Mouse (Mus musculus) hindbrain, embryonic 16.5 days (tissue): ENCODE measurements at regions not wholly inside any gene's neighbourhood (a gene's known extent, or its start where the extent isn't known, plus 50 kb on each side); places are given as distances from the start of the nearest gene placed in this dataset.

Experiments
- ATAC-seq: fragments of 200-750 bp; cut with Nextera tagmentation; 2 replicates; pipeline ENCODE4 v1.8.0; 2017; ENCODE audit warnings: moderate TSS enrichment, moderate library complexity
- H3K27ac ChIP-seq: fragments of 300-500 bp; sonication (generic); 2 replicates; pipeline ENCODE4 v1.5.1; 2014; ENCODE audit warnings: low read depth, mild to moderate bottlenecking, control low read depth, low read length, moderate library complexity
- H3K27me3 ChIP-seq: fragments of 300-500 bp; sonication (generic); replicated peaks from 2 replicates; pipeline ENCODE4 v1.6.1; 2014; ENCODE audit warnings: low read length; ENCODE audit not compliant: control insufficient read depth, insufficient read depth
- H3K36me3 ChIP-seq: fragments of 300-500 bp; sonication (generic); 2 replicates; pipeline ENCODE4 v1.6.1; 2014; ENCODE audit warnings: mild to moderate bottlenecking, low read length, moderate library complexity, mixed read lengths; ENCODE audit not compliant: control insufficient read depth, insufficient read depth
- H3K4me1 ChIP-seq: fragments of 300-500 bp; sonication (generic); 2 replicates; pipeline ENCODE4 v1.6.1; 2014; ENCODE audit warnings: low read depth, low read length; ENCODE audit not compliant: control insufficient read depth, insufficient read depth
- H3K4me2 ChIP-seq: fragments of 300-500 bp; sonication (generic); 2 replicates; pipeline ENCODE4 v1.6.1; 2014; ENCODE audit warnings: mild to moderate bottlenecking, low read length, control low read depth, moderate library complexity
- H3K4me3 ChIP-seq: fragments of 300-500 bp; sonication (generic); 2 replicates; pipeline ENCODE4 v1.5.1; 2014; ENCODE audit warnings: mild to moderate bottlenecking, low read length, control low read depth, moderate library complexity
- H3K9ac ChIP-seq: fragments of 300-500 bp; sonication (generic); 2 replicates; pipeline ENCODE4 v1.6.1; 2014; ENCODE audit warnings: low read depth, mild to moderate bottlenecking, control low read depth, low read length, moderate library complexity
- H3K9me3 ChIP-seq: fragments of 300-500 bp; sonication (generic); 2 replicates; pipeline ENCODE4 v1.6.1; 2014; ENCODE audit warnings: mild to moderate bottlenecking, low read length, moderate library complexity; ENCODE audit not compliant: control insufficient read depth
- WGBS: fragments of 180-500 bp; shearing (Covaris S2); extraction: QIAGEN DNeasy Blood & Tissue Kit; methylation state at CpG from one replicate; pipeline ENCODE4 v1.1.7; 2014; 5-methylcytosine and 5-hydroxymethylcytosine counted together

DNA sequence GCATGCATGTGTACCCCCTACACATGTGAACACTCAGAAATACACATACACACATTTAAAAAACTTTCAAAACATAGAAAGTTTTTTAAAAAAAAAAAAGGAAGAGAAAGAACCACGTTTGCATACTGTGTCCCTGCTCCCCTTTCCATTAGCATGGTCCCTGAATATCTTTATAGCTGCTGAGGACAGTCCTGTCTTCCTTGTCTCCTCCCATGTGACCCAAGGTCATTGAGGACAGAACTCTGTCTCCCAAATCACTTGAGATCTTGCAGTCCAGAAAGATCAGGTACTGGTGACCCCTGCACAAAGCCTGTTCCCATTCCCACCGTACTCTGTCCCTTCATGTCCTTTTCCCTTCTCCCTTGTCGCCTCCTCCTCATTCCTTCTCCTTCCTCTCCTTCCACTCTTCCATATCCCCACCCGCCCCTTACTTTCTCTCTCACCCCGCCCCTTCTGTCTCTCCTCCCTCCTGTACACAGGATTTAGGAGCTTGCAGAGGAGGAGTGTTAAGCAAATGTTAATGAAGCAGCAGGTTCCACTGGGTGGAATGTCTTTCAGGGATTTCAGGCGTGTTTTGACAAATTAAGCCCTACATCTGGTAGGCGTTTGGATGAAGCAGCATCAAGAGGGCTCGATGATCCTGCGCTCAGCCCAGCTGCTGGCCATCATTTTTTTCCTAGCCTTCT, 125.6 kb downstream of the Cxcl12 start:
- H3K27me3 ChIP-seq, result no peaks in the 10 kb centered on the region
- H3K4me3 ChIP-seq, result no peak overlapping the region
- no peak overlapping the region for H3K27ac ChIP-seq
- H3K9ac ChIP-seq, result no peak overlapping the region
- WGBS, result 25% methylated on average over 9 of the region's 9 CpGs
- H3K36me3 ChIP-seq, result no peaks in the 10 kb centered on the region
- no peak for ATAC-seq
- H3K4me1 ChIP-seq, result no peaks in the 10 kb centered on the region
- no peaks in the 10 kb centered on the region for H3K9me3 ChIP-seq
- no peak overlapping the region for H3K4me2 ChIP-seq

DNA sequence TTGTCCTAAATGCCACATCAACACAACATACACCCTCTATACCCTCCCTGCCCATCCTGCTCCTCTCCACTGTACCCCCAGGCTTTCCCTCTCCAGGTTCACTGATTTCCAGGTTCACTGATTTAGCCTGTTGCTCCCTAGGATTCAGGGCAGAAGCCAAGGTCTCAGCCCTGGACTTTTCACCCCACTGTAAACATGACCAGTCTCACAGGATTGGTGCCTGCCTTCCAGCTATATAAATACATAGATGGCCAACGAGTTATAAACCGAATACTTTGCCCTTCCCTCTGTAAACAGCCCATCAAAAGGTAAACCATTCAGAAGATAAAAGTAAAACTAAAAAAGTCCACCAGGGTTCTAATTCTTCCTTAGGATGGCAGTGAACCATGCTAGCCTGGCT, 129.6 kb downstream of the Cxcl12 start:
- no peaks in the 10 kb centered on the region for H3K4me1 ChIP-seq
- no peak for ATAC-seq
- H3K9me3 ChIP-seq, result no peaks in the 10 kb centered on the region
- WGBS, result 97% methylated on average over 2 of the region's 2 CpGs
- no peaks in the 10 kb centered on the region for H3K36me3 ChIP-seq
- no peak overlapping the region for H3K4me3 ChIP-seq
- H3K4me2 ChIP-seq, result no peak overlapping the region
- H3K27me3 ChIP-seq, result no peaks in the 10 kb centered on the region
- H3K9ac ChIP-seq, result no peak overlapping the region
- H3K27ac ChIP-seq, result no peak overlapping the region

DNA sequence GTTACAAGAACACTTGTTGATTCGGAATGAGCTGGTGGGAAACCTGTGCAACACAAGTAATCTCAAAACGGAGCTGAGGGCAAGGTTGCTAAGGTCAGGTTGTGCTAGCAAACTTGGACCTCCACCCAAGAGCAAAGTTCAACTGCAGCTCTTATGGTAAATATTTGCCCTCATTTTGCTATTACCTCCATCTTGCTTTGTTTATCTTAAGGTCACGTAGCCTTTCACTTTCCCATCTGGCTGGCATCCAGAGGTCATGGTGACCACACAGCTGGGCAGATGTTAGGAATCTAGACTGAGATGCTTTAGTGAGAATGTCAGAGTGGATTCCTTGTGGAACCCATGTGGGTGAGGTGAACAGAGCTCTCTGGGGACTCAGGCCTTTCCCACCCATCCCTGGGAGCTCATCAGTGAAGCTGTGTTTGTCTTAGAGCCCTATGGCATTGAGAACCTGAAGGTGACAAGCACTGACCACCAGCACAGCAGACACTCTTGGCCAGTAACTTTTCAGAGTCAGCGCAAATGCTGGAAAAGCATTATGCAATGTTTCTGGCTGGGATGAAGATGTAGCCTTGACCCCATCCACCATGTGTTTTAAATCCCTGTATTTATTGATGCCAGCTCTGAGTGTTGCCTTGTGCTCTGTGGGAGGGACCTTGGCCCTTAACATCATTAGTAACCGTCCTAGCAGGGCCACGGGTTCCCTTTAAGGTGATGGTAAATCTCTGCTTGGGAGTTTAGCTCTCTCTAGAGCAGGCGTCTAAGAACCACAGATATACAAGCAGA, 131.4 kb downstream of the Cxcl12 start:
- H3K9ac ChIP-seq, result no peak overlapping the region
- no peaks in the 10 kb centered on the region for H3K4me1 ChIP-seq
- ATAC-seq, result no peak
- H3K9me3 ChIP-seq, result no peaks in the 10 kb centered on the region
- H3K27ac ChIP-seq, result no peak overlapping the region
- 86% methylated on average over 7 of the region's 7 CpGs for WGBS
- no peak overlapping the region for H3K4me3 ChIP-seq
- H3K27me3 ChIP-seq, result no peaks in the 10 kb centered on the region
- H3K36me3 ChIP-seq, result no peaks in the 10 kb centered on the region
- no peak overlapping the region for H3K4me2 ChIP-seq

DNA sequence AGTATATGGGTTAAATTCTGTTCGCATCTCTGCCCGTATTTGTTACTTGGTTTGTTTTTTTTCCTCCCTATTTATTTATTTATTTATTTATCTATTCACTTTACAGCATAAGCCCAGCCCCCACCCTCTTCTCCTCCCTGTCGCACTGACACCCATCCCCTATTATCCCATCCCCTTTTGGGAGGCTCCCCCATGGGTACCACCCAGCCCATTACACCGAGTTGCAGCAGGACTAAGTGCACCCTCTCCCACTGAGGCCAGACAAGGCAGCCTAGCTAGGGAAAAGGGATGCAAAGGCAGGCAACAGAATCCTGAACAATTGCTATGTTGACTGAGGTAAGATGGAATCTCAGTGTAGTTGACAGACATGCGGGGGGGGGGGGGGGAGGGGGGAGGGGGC, 135.0 kb downstream of the Cxcl12 start:
- no peak overlapping the region for H3K27ac ChIP-seq
- 63% methylated on average over 4 of the region's 5 CpGs for WGBS
- H3K4me3 ChIP-seq, result no peak overlapping the region
- H3K4me1 ChIP-seq, result no peaks in the 10 kb centered on the region
- no peak overlapping the region for H3K9ac ChIP-seq
- no peaks in the 10 kb centered on the region for H3K9me3 ChIP-seq
- no peaks in the 10 kb centered on the region for H3K27me3 ChIP-seq
- no peak overlapping the region for H3K4me2 ChIP-seq
- H3K36me3 ChIP-seq, result no peaks in the 10 kb centered on the region
- no peak for ATAC-seq

DNA sequence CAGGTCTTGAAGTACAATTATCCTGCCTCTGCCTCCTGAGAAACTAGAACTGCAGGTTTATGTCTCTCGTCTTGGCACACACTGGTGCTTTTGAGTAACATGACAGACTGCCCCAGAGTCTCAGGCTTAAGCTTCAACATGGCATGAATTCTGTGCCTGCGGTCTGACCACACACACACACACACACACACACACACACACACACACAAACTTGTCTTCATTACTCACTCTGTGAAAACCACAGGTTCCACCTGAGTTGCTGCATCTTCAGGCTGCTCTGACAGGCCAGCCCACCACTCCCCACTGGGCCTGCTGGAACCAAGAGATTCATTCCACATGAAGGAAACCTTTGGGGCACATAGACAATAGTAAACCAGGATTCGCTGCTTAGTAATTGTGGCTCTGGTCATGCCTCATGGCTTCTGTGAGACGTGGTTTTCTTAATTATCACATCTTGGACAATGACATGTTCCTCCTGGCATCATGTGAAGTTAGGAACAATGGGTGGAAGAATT, 137.5 kb downstream of the Cxcl12 start:
- Histone ChIP-seq H3K4me2 (no peak overlapping the region), H3K27ac (no peak overlapping the region), H3K36me3 (no peaks in the 10 kb centered on the region), H3K27me3 (no peaks in the 10 kb centered on the region), H3K9ac (no peak overlapping the region), H3K9me3 (no peaks in the 10 kb centered on the region; the same call in 1 of the 2 replicates), H3K4me3 (no peak overlapping the region), H3K4me1 (no peaks in the 10 kb centered on the region)
- ATAC-seq, result no peak
- WGBS, result 56% methylated on average over 4 of the region's 4 CpGs

DNA sequence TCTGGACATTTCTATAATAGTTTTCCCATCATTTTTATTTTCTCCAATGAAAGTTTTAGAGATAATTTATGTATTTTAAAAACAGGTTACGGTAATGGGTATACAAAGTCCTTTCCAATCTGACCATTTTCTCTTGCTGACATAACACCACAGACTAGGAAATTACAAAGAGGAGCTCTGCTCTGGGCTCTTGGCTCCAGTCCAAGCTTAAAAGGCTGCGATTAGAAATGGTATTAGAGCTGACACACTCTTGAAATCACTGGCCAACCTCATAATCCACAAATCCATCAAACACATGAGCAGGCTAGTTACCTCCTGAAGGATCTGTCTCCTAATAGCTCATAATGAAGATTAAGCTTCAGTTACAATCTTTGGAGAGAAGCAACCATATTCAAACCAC, 140.3 kb downstream of the Cxcl12 start:
- H3K9me3 ChIP-seq, result no peaks in the 10 kb centered on the region; the same call in 1 of the 2 replicates
- H3K4me2 ChIP-seq, result no peak overlapping the region
- WGBS, result 65% methylated on average over 2 of the region's 2 CpGs
- no peak for ATAC-seq
- no peak overlapping the region for H3K27ac ChIP-seq
- no peaks in the 10 kb centered on the region for H3K36me3 ChIP-seq
- no peaks in the 10 kb centered on the region for H3K27me3 ChIP-seq
- H3K4me1 ChIP-seq, result no peaks in the 10 kb centered on the region
- no peak overlapping the region for H3K9ac ChIP-seq
- no peak overlapping the region for H3K4me3 ChIP-seq

DNA sequence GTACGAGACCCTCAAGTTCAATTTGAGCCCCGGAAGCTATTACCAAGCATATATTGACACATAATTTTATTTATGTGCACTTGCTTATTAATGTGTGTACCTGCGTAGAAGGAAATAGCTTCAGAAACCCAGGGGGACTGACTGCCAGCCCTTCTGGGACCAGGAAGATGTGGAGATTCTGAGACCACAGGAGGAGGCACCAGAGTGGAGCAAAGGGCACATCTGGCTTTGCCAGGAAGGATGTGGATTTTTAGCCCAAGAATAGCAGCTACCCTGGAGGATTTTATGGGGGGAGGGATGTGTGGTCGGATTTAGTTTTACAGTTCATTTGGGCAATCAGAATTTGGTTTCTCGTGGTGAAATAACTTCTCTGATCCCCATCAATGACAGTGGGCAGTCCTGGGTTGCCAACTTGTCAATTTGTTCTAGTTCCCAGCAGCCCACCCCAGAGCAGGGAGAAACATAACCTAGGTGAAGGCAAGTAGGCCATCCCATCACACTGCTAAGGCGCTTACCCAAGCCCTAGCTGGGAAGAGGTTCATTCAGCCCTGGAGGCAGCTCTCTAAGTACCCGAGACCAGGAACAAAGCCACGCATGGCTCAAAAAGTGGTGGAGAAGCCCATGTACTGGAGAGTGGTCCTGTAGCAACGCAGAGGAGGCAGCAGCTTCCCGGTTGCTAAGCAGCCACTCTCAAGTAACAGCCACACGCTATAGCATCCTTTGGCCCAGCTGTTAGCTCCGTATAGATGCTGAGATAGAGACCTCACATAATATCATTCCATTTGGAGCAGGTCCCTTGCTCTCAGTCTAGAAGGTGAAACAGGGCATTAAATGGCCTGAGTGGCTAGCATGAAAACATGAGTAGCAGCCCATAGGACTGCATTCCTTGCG, 144.8 kb downstream of the Cxcl12 start:
- Histone ChIP-seq H3K27ac (no peak overlapping the region), H3K9ac (no peak overlapping the region), H3K27me3 (no peaks in the 10 kb centered on the region), H3K4me1 (no peaks in the 10 kb centered on the region), H3K9me3 (no peaks in the 10 kb centered on the region; the same call in 1 of the 2 replicates), H3K4me2 (no peak overlapping the region), H3K4me3 (no peak overlapping the region), H3K36me3 (no peaks in the 10 kb centered on the region)
- ATAC-seq, result 0 out of 2 replicates have a peak, but pooled peaks have one; percentile 54
- 63% methylated on average over 13 of the region's 13 CpGs for WGBS

DNA sequence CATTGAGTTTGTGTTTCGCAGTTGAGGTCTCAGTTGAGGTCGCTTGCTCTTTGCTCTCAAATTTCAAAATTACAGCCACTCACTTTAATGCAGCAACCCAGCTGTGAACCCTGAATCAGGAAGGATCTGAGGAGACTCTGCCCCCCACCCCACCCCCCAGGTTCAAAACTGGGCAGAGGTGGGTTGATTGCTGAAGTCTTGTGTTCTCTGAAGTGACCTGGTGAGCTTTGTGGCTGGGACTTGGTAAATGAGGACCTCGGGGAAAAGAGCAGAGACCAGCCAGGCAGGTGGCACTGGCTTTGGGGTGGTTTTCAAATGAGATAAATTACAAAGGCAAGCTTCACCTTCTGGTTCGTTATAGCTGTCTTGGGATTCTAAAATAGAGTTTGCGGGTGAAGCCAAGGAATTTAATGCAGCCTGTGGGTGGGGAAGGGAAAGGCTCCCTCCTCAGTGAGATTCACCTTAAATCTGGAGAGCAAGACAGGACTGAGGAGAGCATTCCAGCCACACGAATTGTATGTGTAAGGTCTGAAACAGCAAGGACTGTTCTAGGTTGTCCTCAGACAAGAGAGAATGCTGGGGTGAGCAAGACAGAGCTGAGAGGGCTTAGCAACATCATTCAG, 145.7 kb downstream of the Cxcl12 start:
- H3K4me3 ChIP-seq, result no peak overlapping the region

More for the DNA sequence above, 145.7 kb downstream of the Cxcl12 start:
- no peak overlapping the region for H3K4me2 ChIP-seq
- ATAC-seq, result no peak
- no peak overlapping the region for H3K9ac ChIP-seq
- no peaks in the 10 kb centered on the region for H3K4me1 ChIP-seq
- no peaks in the 10 kb centered on the region for H3K36me3 ChIP-seq
- H3K27ac ChIP-seq, result no peak overlapping the region
- 56% methylated on average over 6 of the region's 6 CpGs for WGBS
- no peaks in the 10 kb centered on the region for H3K27me3 ChIP-seq
- no peaks in the 10 kb centered on the region; the same call in 1 of the 2 replicates for H3K9me3 ChIP-seq
